Mouse (Mus musculus): Measurements from ENCODE around the gene Axin1.

The Axin1 gene

DNA sequence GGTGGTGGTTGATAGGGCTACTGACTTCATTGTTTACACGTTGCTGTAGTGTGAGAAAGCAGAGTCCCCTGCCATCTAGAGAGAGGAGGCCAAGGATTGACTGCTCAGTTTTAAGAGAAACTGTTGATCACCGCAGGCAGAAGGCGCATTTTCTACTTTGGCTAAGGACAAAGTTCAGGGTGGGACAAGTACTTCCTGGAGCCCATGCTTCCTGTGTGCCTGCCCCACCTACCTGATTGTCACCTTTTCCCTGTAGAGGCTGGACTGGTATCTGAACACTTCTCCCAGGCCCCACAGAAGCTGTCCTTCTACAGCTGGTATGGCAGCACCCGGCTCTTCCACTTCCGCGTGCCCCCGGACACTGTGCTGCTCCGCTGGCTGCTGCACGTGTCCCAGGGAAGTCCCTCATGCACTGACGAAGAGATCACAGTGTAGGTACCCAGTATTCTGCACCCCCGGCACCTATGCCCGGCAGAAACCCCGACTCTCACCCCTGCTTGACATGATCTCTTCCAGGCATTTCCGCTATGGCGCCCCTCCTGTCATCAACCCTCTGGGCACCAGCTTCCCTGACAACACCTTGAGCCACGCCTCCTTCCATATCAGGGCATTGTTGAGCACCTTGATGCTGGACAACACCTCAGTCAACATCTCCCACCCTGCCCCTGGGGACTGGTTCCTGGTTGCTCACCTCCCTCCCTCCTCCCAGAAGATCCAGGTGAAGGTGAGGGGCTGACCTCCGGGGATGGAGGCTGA lies 21.8 kb upstream of the Axin1 start:
- in situ Hi-C loops (cut with MboI; ENCODE audit: low pct_unique_long_range_greater_than_20kb in 1 of 2, low sequenced_read_pairs in 2 of 2, unreplicated experiment in 1 of 2), result no loop called here

DNA sequence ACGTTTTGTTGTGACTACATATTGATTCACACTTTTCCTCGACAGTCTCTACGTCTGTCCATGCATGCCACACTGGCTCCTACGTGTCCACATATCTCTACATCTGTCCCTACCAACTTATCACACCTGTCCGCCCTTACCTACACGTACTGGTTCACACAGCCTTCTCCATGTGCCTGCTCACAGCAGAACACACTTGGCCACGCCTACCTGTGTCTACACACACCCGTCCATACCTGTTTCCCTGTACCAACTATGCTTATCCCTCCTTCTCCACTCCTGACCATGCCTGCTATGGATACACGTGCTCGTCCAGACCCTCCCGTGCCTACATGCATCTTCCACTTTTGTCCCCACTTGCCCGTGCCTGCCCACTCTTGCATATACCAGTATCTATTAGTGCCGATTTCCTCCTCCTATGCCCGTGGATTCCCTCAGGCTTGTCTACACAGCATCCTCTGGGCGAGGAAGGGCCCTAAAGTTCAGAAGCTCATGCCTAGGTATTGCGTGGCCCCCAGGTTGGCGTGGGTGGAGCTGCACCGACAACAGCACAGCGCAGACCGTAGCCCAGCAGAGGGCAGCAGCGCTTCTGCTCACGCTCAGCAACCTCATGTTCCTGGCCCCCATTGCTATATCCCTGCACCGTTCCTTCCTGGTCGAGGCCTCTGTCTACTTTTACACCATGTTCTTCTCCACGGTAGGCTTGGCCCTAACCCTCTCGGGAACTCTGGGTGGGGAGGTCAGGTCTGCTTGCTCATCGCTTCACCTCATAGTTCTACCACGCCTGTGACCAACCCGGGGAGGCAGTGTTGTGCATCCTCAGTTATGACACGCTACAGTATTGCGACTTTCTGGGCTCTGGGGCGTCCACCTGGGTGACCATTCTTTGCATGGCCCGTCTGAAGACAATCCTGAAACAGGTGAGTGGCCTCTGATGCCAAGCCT lies 18.4 kb upstream of the Axin1 start:
- in situ Hi-C loops (cut with MboI; ENCODE audit: low pct_unique_long_range_greater_than_20kb in 1 of 2, low sequenced_read_pairs in 2 of 2, unreplicated experiment in 1 of 2), result no loop called here

DNA sequence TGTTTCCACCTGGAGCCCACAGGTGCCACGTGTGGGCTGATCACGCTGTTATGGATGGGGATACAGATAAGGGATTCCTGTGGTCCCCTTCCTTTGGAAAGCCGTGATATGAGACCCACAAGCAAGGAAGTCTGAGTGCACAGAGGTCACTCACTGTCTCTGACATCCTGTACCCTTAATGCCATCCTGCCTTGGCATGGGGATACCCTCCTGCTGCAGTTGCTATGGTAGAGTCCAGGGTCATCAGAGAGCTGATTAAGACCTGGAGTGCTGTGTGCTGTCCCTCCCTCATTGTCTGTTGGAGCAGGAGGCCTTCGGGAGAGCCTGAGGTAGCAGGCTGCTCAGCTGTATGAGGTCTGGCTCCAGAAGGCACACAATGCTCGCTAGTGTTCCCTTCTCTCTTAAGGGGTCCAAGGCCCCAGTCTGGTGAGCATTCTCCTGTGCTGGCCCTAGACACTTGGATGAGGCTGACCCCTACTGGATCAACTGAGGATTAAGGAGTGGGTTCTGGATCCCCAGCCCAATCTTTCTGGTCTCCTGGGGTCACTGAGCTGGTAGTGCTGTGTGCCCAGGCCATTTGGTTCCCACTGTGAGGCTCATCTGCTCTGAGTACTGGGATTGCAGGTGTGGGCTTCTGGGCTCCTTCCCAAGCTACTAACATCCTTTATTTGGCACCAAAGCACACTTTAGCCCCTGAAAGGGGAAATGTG lies 15.9 kb upstream of the Axin1 start:
- in situ Hi-C loops (cut with MboI; ENCODE audit: low pct_unique_long_range_greater_than_20kb in 1 of 2, low sequenced_read_pairs in 2 of 2, unreplicated experiment in 1 of 2), result no loop called here

DNA sequence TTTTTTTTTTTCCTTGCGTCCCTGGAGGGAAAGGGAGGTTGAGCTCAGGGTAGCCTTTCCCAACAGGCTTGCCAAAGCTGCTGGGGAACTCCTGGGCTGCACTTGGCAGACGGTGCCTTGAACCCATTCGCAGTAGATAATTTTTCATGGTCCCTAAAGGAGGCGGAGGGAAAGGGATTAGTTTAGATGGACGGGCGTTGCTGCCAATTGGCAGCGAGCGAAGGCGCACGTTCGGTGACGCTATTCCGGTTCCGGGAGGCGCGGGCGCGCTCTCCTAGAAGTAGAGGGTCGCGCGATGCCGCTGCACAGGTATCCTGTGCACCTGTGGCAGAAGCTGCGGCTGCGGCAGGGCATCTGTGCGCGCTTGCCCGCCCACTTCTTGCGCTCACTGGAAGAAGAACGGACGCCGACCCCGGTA lies 15.2 kb upstream of the Axin1 start, which contains the start of gene Mrpl28:
Gene Mrpl28, plus strand, starts transcription at position 234 of the 418 bp plus-strand sequence.
- in situ Hi-C loops (cut with MboI; ENCODE audit: low pct_unique_long_range_greater_than_20kb in 1 of 2, low sequenced_read_pairs in 2 of 2, unreplicated experiment in 1 of 2), result no loop called here

DNA sequence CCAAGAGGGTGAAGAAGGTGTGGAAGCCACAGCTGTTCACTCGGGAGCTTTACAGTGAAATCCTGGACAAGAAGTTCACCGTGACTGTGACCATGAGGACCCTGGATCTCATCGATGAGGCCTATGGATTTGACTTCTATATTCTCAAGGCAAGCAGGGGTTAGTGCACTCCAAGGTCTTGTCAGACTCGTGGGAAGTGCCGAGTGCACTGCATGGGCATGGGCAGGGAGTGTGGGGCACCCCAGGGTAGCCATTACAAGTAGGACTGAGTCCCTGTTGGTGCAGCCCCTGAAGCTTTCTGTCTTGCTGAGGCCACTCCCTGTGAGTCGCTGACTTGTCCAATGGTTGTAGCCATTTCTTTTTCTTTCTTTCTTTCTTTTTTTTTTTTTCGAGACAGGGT lies 13.9 kb upstream of the Axin1 start:
- in situ Hi-C loops (cut with MboI; ENCODE audit: low pct_unique_long_range_greater_than_20kb in 1 of 2, low sequenced_read_pairs in 2 of 2, unreplicated experiment in 1 of 2), result no loop called here

DNA sequence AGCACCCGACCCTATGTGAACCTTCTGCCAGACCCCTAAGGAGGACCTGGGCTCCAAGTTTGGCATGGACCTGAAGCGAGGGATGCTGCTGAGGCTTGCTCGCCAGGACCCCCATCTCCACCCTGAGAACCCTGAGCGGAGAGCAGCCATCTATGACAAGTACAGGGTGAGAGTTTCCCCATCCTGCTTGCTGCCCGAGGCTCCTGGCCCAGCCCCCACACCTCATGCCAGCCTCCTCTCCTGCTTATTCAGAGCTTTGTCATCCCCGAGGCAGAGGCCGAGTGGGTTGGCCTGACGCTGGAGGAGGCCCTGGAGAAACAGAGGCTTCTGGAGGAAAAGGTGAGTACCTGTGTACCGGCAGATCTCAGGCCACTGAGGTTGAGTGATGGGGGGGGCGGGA lies 13.3 kb upstream of the Axin1 start:
- in situ Hi-C loops (cut with MboI; ENCODE audit: low pct_unique_long_range_greater_than_20kb in 1 of 2, low sequenced_read_pairs in 2 of 2, unreplicated experiment in 1 of 2), result no loop called here

DNA sequence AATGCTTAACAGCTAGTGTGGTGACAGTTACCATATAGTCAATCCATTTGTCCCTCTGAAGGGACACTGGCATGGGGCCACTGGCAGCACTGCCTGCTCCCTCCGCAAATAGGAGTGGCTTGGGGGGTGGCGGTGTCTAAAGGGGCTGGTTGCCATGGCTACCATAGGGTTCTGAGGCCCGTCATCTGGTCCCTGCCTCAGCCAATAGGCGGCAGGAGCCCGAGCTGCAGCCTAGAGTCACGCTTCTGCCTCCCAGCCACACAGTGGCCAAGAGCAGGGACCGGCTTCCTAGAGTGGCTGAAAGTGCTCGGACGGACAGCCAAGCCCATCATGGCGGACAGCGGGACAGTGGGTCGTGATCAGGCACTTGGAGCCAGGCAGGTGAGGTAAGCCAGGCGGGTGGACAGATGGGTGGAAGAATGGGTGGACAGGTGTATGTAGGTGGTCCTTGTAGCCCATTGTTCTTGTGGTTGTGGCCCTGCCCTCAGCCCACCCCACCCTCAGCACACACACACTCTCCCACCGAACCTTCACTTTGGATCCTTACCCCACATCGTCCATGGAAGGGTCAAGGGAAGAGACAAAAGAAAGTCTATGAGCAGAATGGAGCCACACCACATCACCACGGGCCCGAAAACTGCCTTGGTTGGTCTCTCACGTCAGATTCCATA lies 7.3 kb upstream of the Axin1 start:
- in situ Hi-C loops (cut with MboI; ENCODE audit: low pct_unique_long_range_greater_than_20kb in 1 of 2, low sequenced_read_pairs in 2 of 2, unreplicated experiment in 1 of 2), result no loop called here

DNA sequence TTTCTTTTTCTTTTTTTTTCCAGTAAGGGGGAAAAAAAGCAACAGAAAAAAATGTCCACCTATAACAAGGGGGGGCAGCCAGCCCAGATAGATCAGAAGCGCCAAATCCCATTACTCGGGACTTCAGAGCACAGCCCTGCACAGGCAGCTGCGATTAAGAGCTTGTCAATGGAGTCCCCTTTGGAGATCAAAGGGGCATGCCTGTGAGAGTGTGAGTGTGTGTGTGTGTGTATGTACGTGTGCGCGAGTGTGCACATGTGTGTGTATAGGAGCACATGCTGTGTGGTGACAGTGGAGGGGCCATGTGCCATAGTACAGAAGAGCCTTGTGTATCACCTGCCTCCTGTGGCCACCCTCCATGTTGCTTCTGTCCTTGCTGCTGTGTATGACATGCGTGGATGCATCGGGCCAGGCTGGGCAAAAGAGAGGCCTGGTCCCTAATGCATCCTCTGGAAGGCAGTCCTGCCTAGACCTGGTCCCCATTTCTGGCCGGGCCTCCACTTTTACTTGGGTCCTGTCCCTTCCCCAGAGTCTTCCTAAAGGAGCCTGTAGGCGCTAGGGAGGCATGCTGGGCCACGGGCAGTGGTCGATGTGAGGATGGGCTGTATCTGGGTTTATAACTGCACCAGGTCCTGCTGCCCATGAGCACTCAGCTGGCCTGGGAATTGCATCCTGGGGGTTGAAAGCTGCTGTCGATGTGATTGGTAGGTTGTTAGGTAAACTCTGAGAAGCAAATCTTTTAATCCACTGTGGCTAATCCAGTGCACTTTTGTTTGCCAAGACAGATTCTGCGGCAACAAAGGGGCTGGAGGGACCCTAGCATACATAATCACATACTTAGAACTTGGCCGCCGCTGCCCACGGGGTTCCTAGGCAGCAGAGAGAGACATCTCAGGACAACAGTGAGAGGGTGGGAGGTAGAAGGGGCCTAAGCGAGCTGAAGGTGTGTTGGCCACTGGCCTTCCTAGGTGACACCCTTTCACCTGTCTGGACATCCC lies 6.3 kb upstream of the Axin1 start:
- in situ Hi-C loops (cut with MboI; ENCODE audit: low pct_unique_long_range_greater_than_20kb in 1 of 2, low sequenced_read_pairs in 2 of 2, unreplicated experiment in 1 of 2), result no loop called here

DNA sequence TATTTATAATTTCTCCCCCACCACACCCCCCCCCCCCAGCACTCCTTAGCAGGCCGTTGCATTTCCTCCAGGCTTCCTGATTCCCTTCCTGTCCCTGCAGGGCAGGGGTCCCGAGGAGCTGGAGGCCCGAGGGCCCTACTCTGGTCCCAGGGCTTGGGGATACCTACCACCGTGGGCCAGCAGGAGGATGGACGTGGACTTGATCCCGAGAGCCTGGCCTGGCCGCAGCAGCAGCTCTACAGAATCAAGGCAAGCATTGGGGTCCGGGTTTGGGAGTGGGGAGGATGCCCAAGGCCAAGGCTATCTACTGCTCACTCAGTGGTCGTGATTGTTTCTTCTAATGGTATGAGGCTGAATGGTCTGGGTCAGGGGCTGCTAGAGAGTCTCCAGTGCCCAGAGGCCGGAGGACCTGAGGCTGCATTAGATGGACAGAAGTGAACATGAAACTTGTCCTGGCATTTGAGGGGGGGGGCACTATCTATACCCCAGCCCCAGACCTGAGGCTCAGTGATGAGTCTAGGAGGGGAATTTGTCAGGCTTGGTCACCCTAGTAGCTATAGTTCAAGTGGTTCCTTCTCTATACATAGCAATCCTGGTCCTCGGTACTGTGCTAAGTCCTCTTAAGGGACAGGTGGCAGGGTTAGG lies 1.3 kb upstream of the Axin1 start:
- in situ Hi-C loops (cut with MboI; ENCODE audit: low pct_unique_long_range_greater_than_20kb in 1 of 2, low sequenced_read_pairs in 2 of 2, unreplicated experiment in 1 of 2), result no loop called here

DNA sequence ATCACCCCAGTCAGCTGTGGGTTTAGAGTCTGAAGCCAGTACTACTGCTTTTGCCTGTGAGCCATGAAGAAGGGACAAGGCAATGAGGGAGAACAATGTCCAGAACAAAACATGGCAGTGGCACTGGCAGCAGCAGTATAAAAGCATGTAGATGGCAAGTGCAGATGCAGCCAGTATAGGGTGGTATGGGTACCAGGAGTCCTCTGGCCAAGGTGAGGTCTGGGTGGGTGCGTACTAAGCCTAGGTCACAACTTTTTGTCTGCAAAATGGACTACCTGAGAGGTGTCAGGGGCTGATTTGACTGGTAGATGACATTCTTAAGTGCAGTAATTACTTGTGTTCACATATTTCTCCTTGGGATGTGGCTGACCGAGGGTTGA lies 747 bp upstream of the Axin1 start:
- in situ Hi-C loops (cut with MboI; ENCODE audit: low pct_unique_long_range_greater_than_20kb in 1 of 2, low sequenced_read_pairs in 2 of 2, unreplicated experiment in 1 of 2), result no loop called here

DNA sequence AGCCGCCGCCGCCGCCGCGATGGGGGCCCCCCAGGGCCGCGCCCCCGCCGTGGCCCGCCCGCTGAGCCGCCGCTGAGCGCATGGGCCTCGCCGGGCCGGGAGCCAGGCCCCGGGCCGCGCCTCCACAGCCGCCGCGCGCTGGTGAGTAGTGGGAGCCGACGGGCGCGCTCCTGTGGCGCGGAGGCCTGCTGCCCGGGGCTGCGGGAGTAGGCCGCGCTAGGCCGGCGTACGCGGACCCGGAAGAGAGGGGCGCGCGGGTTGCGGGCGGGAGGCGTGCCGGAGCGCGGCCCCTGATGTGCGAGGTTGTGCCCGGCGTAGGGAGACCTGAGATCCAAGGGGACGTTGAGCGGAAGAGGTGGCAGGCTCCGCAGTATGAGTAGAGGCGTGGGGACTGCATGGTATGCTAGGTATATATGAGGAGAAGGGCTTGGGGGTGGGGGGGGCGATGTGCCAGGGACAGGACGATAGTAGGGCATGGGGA lies 453 bp downstream of the Axin1 start:
- in situ Hi-C loops (cut with MboI; ENCODE audit: low pct_unique_long_range_greater_than_20kb in 1 of 2, low sequenced_read_pairs in 2 of 2, unreplicated experiment in 1 of 2), result no loop called here

DNA sequence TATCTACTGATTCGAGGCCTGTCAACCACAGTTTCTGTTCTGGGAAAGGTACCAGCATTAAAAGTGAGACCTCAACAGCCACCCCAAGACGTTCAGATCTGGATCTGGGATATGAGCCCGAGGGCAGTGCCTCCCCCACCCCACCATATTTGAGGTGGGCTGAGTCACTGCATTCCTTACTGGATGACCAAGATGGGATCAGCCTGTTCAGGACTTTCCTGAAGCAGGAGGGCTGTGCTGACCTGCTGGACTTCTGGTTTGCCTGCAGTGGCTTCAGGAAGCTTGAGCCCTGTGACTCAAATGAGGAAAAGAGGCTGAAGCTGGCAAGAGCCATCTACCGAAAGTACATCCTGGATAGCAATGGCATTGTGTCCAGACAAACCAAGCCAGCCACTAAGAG lies 4.3 kb downstream of the Axin1 start:
- in situ Hi-C loops (cut with MboI; ENCODE audit: low pct_unique_long_range_greater_than_20kb in 1 of 2, low sequenced_read_pairs in 2 of 2, unreplicated experiment in 1 of 2), result no loop called here

DNA sequence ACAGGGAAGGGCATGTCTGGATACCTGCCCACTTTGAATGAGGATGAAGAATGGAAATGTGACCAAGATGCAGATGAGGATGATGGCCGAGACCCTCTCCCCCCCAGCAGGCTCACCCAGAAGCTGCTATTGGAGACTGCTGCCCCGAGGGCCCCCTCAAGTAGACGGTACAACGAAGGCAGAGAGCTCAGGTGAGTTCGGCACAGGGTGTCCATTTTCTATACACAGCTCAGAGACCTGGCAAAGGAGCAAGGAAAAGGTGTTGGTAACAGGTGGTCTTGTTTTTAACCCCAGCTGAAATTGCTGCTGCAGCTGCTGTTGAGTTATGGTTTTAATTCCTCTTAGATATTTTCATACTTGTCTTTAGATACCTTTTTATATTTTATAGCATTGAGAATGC lies 4.9 kb downstream of the Axin1 start:
- in situ Hi-C loops (cut with MboI; ENCODE audit: low pct_unique_long_range_greater_than_20kb in 1 of 2, low sequenced_read_pairs in 2 of 2, unreplicated experiment in 1 of 2), result no loop called here

DNA sequence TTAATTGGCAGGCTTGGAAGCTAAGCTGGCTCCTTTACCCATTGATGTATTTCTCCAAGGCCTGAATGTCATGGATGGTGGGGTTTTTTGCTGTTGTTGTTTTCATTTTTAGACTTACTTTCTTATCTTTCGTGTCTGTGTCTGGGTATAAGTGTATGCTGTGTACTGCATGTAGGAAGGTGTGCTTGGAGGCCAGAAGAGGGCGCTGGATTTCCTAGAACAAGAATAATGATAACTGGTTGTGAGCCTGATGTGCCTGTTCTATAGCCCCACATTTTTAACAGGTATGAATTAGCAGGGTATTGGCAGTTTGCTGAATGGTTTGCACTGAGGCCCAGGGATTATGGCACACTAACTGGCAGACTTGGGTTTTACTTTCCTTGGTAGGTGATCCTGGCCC lies 10.6 kb downstream of the Axin1 start:
- in situ Hi-C loops (cut with MboI; ENCODE audit: low pct_unique_long_range_greater_than_20kb in 1 of 2, low sequenced_read_pairs in 2 of 2, unreplicated experiment in 1 of 2), result no loop called here

DNA sequence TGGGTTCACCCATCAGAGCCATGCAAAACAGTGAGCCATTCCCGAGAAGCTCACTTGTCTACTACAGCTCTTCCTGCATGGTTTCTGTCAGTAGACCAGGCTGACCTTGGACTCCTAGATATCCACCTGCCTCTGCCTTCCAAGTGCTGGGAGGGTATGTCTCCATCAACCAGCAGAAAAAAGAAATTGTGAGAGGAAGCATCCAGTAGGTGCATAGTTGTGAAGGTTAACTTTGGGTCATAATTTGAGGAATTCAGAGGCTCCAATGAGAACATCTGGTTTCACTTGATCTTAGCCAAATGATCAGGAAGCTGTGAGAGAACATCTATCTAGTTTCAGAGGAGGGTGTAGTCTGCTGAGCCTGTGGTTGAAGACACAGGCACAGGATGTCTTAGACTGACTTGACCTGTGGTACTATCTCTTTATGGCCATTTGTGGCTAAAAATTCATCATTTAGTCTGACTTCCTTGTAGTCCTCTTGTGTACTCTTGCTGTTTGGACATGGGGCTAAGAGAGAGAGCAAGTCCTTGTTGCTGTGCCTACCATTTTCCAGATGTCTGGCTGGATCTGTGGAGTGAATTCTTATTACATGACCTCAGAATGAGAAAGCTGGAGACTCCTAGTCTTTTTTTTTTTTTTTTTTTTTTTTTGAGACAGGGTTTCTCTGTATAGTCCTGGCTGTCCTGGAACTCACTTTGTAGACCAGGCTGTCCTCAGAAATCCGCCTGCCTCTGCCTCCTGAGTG lies 13.6 kb downstream of the Axin1 start:
- in situ Hi-C loops (cut with MboI; ENCODE audit: low pct_unique_long_range_greater_than_20kb in 1 of 2, low sequenced_read_pairs in 2 of 2, unreplicated experiment in 1 of 2), result no loop called here

DNA sequence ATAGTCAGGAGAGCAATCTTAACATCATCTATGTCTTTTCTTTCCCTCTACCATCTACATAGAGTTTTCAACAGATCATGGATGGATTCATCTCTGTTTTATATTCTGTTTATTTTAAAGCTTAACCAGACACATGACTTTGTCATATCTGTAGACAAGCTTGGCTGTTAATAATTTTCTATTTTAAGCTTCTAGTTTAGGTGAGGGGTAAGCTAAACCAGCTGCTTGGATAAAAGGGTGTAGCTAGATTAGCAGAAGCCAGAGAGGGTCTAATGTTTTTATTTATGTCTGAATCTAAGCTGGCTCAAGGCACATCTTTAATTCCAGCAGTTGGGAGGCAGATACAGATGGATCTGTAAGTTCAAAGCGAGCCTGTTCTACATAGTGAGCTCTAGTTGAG lies 24.2 kb downstream of the Axin1 start:
- in situ Hi-C loops (cut with MboI; ENCODE audit: low pct_unique_long_range_greater_than_20kb in 1 of 2, low sequenced_read_pairs in 2 of 2, unreplicated experiment in 1 of 2), result no loop called here
